Mouse (Mus musculus) olfactory bulb, adult 2 months (tissue): Measurements from ENCODE around the gene Prr5l.

ENCODE experiments used
- CTCF ChIP-seq: fragments of 200-500 bp; IDR thresholded peaks from 2 replicates; pipeline ENCODE4 v1.5.1; 2012; ENCODE audit warnings: low read depth, mild to moderate bottlenecking, low read length, moderate library complexity; ENCODE audit not compliant: insufficient read depth
- POLR2A ChIP-seq: fragments of 200-500 bp; IDR thresholded peaks from 2 replicates; pipeline ENCODE4 v1.6.1; 2012; ENCODE audit warnings: mild to moderate bottlenecking, low read depth, low read length, moderate library complexity; ENCODE audit not compliant: insufficient read depth

GRCm38 (mm10) chr2:101797166-101797900 is 85.5 kb downstream of the Prr5l start:
- TF ChIP-seq POLR2A (no peak), CTCF (no peak)
